Mouse (Mus musculus): ENCODE results near the gene Clstn1.

- TF ChIP-seq CTCF (IDR thresholded peaks at IDR 0.05; ENCODE audit: low read depth) (no peak), EP300 (IDR thresholded peaks at IDR 0.05; ENCODE audit: low read depth) (no peak)
Measured at GRCm38 (mm10) chr4:149599549-149599948, 13.3 kb downstream of the Clstn1 start.

Measured in liver, embryonic 14.5 days (tissue).